Mouse (Mus musculus) kidney, postnatal 0 days (tissue): ENCODE measurements around the gene Tmem192. TPM values are rescaled to one million over a fixed set of nuclear protein-coding genes. Genes with fewer than 3 reads are reported as not detected.

Experiments
- ATAC-seq: fragments of 200-750 bp; cut with Nextera tagmentation; replicated peaks from 2 replicates; pipeline ENCODE4 v1.8.0; 2017; ENCODE audit warnings: low read depth, moderate number of reproducible peaks, moderate TSS enrichment, moderate library complexity; ENCODE audit not compliant: low FRiP score
- DNase-seq: peaks from one replicate; pipeline ENCODE4 v3.0.0-alpha.2; 2016; ENCODE audit warnings: low spot score
- H3K27ac ChIP-seq: fragments of 300-500 bp; sonication (generic); 2 replicates; pipeline ENCODE4 v1.5.1; 2014; ENCODE audit warnings: mild to moderate bottlenecking
- H3K27me3 ChIP-seq: fragments of 300-500 bp; sonication (generic); 2 replicates; pipeline ENCODE4 v1.6.1; 2014; ENCODE audit warnings: low read length, mixed read lengths; ENCODE audit not compliant: insufficient read depth
- H3K36me3 ChIP-seq: fragments of 300-500 bp; sonication (generic); 2 replicates; pipeline ENCODE4 v1.6.1; 2014; ENCODE audit warnings: low read length, mixed read lengths; ENCODE audit not compliant: insufficient read depth
- H3K4me1 ChIP-seq: fragments of 300-500 bp; sonication (generic); replicated peaks from 2 replicates; pipeline ENCODE4 v1.6.1; 2014; ENCODE audit warnings: antibody characterized with exemption, low read length, mixed read lengths; ENCODE audit not compliant: insufficient read depth
- H3K4me2 ChIP-seq: fragments of 300-500 bp; sonication (generic); 2 replicates; pipeline ENCODE4 v1.6.1; 2014; ENCODE audit warnings: mild to moderate bottlenecking, low read length, moderate library complexity, mixed read lengths
- H3K4me3 ChIP-seq: fragments of 300-500 bp; sonication (generic); replicated peaks from 2 replicates; pipeline ENCODE4 v1.5.1; 2014; ENCODE audit warnings: low read depth, low read length
- H3K9ac ChIP-seq: fragments of 300-500 bp; sonication (generic); 2 replicates; pipeline ENCODE4 v1.6.1; 2014; ENCODE audit warnings: low read depth, low read length
- H3K9me3 ChIP-seq: fragments of 300-500 bp; sonication (generic); replicated peaks from 2 replicates; pipeline ENCODE4 v1.6.1; 2016; ENCODE audit warnings: low read length, inconsistent platforms, mixed read lengths
- CTCF ChIP-seq: IDR thresholded peaks from 2 replicates; pipeline ENCODE4 v1.5.1; 2016; ENCODE audit warnings: antibody characterized with exemption, low read depth, mild to moderate bottlenecking, moderate library complexity
- WGBS: fragments of 180-500 bp; shearing (Covaris S2); extraction: QIAGEN DNeasy Blood & Tissue Kit; methylation state at CpG from one replicate; pipeline ENCODE4 v1.1.7; 2014; 5-methylcytosine and 5-hydroxymethylcytosine counted together
- polyA plus RNA-seq: library from polyadenylated mRNA; unstranded; fragments of >200 nt; fragmentation: Nextera tagmentation; extraction: Ambion mirVana; gene quantifications from 2 replicates; pipeline ENCODE4 v1.2.1, GENCODE M21; 2015

The Tmem192 gene
- polyA plus RNA-seq, 1 experiment from 2014 or later: 50.0 TPM

- TF ChIP-seq CTCF: no peak
- H3K4me1 ChIP-seq: no peaks in the 10 kb centered on the region
- DNase-seq: no peak
- 0 out of 2 replicates have a peak, but pooled peaks cover 8% of the 10 kb centered on the region for H3K27me3 ChIP-seq
- no peak overlapping the region for H3K4me2 ChIP-seq
- ATAC-seq: no peak
- H3K36me3 ChIP-seq: no peaks in the 10 kb centered on the region
- 84% methylated on average over 8 of the region's 8 CpGs for WGBS
- H3K9me3 ChIP-seq: no peaks in the 10 kb centered on the region
- H3K27ac ChIP-seq: no peak overlapping the region
- no peak overlapping the region for H3K9ac ChIP-seq
- H3K4me3 ChIP-seq: no peak overlapping the region
Observed at GRCm38 (mm10) chr8:64941019-64941418, 6.0 kb upstream of the Tmem192 start.

- 14% methylated on average over 9 of the region's 9 CpGs for WGBS
- Histone ChIP-seq H3K4me1 (no peaks in the 10 kb centered on the region), H3K4me2 (no peak overlapping the region), H3K36me3 (no peaks in the 10 kb centered on the region), H3K27ac (no peak overlapping the region), H3K4me3 (no peak overlapping the region), H3K9ac (no peak overlapping the region), H3K27me3 (0 out of 2 replicates have a peak, but pooled peaks cover 8% of the 10 kb centered on the region), H3K9me3 (no peaks in the 10 kb centered on the region)
- TF ChIP-seq CTCF: peak; percentile 99
- ATAC-seq (peak; percentile 30; the same call in 1 of the 2 replicates), DNase-seq (peak; percentile 90)
Observed at GRCm38 (mm10) chr8:64941495-64941894, 5.5 kb upstream of the Tmem192 start.

GRCm38 (mm10) chr8:64942946-64943345 lies 4.0 kb upstream of the Tmem192 start:
- Histone ChIP-seq H3K9me3 (no peaks in the 10 kb centered on the region), H3K27ac (no peak overlapping the region), H3K9ac (no peak overlapping the region), H3K36me3 (no peaks in the 10 kb centered on the region), H3K27me3 (0 out of 2 replicates have a peak, but pooled peaks cover 8% of the 10 kb centered on the region), H3K4me1 (no peaks in the 10 kb centered on the region), H3K4me2 (no peak overlapping the region), H3K4me3 (no peak overlapping the region)
- 20% methylated on average over 5 of the region's 5 CpGs for WGBS
- no peak for ATAC-seq
- TF ChIP-seq CTCF: no peak
- no peak for DNase-seq

- H3K4me2 ChIP-seq: no peak overlapping the region
- ATAC-seq: no peak
- H3K4me3 ChIP-seq: no peak overlapping the region
- 0 out of 2 replicates have a peak, but pooled peaks cover 8% of the 10 kb centered on the region for H3K27me3 ChIP-seq
- 24% methylated on average over 5 of the region's 5 CpGs for WGBS
- no peak overlapping the region for H3K27ac ChIP-seq
- H3K36me3 ChIP-seq: no peaks in the 10 kb centered on the region
- no peaks in the 10 kb centered on the region for H3K4me1 ChIP-seq
- no peak overlapping the region for H3K9ac ChIP-seq
- no peaks in the 10 kb centered on the region for H3K9me3 ChIP-seq
- peak; percentile 65 for TF ChIP-seq CTCF
- peak; percentile 44 for DNase-seq
Observed at GRCm38 (mm10) chr8:64944831-64945230, 2.2 kb upstream of the Tmem192 start.

- no peak for ATAC-seq
- WGBS: 84% methylated on average over 7 of the region's 7 CpGs
- H3K27ac ChIP-seq: no peak overlapping the region
Observed at GRCm38 (mm10) chr8:64945606-64946005, 1.4 kb upstream of the Tmem192 start.

GRCm38 (mm10) chr8:64946441-64946819 lies 555 bp upstream of the Tmem192 start:
- H3K4me3 ChIP-seq: peak overlapping the region; percentile 76
- H3K9ac ChIP-seq: no peak overlapping the region
- H3K4me1 ChIP-seq: no peaks in the 10 kb centered on the region
- H3K9me3 ChIP-seq: no peaks in the 10 kb centered on the region
- H3K27me3 ChIP-seq: 0 out of 2 replicates have a peak, but pooled peaks cover 8% of the 10 kb centered on the region
- ATAC-seq (no peak), DNase-seq (peak; percentile 14)
- no peak overlapping the region for H3K27ac ChIP-seq
- no peaks in the 10 kb centered on the region for H3K36me3 ChIP-seq
- H3K4me2 ChIP-seq: peak overlapping the region; percentile 67
- TF ChIP-seq CTCF: no peak
- 45% methylated on average over 8 of the region's 8 CpGs for WGBS

More at GRCm38 (mm10) chr8:64945606-64946005, 1.4 kb upstream of the Tmem192 start:
- DNase-seq: no peak
- Histone ChIP-seq H3K27me3 (0 out of 2 replicates have a peak, but pooled peaks cover 8% of the 10 kb centered on the region), H3K9me3 (no peaks in the 10 kb centered on the region), H3K4me2 (no peak overlapping the region), H3K4me1 (no peaks in the 10 kb centered on the region), H3K4me3 (no peak overlapping the region), H3K36me3 (no peaks in the 10 kb centered on the region), H3K9ac (no peak overlapping the region)
- no peak for TF ChIP-seq CTCF

GRCm38 (mm10) chr8:64947698-64948034 lies 681 bp downstream of the Tmem192 start:
- ATAC-seq (no peak), DNase-seq (no peak)
- WGBS: 4% methylated on average over 10 of the region's 10 CpGs

More at GRCm38 (mm10) chr8:64947698-64948034, 681 bp downstream of the Tmem192 start:
- Histone ChIP-seq H3K9me3 (no peaks in the 10 kb centered on the region), H3K4me2 (peak overlapping the region; percentile 67), H3K4me1 (no peaks in the 10 kb centered on the region), H3K4me3 (peak overlapping the region; percentile 76), H3K36me3 (no peaks in the 10 kb centered on the region), H3K27me3 (0 out of 2 replicates have a peak, but pooled peaks cover 2% of the 10 kb centered on the region), H3K27ac (peak overlapping the region; percentile 86), H3K9ac (peak overlapping the region; percentile 69)
- no peak for TF ChIP-seq CTCF
